Comparison of ENCODE assay signal across 8 mouse cellular contexts in the genomic region with DNA sequence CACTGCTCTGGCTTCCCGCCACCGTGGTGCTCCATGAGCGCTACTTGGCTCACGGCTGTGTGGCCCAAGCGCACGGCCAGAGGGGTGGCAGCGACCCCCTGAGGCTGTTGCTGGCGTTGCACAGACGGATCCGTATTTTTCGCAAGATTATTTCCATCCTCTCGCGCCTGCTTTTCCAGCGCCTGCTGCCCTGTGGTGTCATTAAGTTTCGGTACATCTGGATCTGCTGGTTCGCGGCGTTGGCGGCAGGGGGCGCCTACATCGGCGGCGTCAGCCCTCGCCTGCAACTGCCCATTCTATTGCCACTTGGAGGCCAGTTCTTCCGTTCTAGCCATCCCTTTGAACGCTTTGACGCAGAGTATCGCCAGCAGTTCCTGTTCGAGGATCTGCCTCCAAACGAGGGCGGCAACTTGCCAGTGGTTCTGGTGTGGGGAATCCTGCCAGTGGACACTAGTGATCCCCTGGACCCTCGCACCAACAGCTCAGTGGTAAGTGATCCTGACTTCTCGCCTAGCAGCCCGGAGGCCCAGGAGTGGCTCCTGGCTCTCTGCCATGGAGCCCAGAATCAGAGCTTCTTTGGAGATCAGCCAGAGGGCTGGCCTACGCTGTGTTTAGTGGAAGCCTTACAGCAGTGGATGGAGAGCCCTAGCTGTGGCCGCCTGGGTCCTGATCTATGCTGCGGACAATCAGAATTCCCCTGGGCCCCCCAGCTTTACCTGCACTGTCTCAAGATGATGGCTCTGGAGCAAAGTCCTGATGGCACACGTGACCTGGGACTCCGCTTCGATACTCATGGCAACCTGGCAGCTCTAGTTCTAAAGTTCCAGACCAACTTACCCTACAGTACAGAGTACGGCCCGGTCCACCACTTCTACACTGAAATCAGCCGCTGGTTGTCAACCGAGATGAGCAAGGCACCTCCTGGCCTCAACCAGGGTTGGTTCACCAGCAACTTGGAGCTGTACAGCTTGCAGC. TPM values are rescaled to one million over a fixed set of nuclear protein-coding genes. Genes with fewer than 3 reads are reported as not detected.
DNase-seq lines count a peak whose midpoint lies in the region; ATAC-seq and TF ChIP-seq lines count a peak whose summit lies in the region.

No protein-coding gene starts in this region.

- TF ChIP-seq POLR2A in cerebellum, adult 2 months (IDR thresholded peaks at IDR 0.05; ENCODE audit: borderline replicate concordance, insufficient read depth, low read length), result no peak

- intact Hi-C loops in heart, postnatal 25 days (cut with DNase I), result loop anchor here (1.0 kb wide), 1 partner anchor 92 kb away; no protein-coding TSS in a partner anchor

- H3K36me3 ChIP-seq in forebrain, embryonic 15.5 days, result peaks cover 5% of the 10 kb centered on the region; the same call in 1 of the 2 replicates
- H3K36me3 ChIP-seq in lung, postnatal 0 days (ENCODE audit: insufficient read depth, low read length), result no peaks in the 10 kb centered on the region

- TF ChIP-seq CTCF in cerebellum, adult 2 months (IDR thresholded peaks at IDR 0.05; ENCODE audit: borderline replicate concordance, insufficient read depth, low read depth, low read length), result peak; percentile 72
- peak; percentile 90 for TF ChIP-seq CTCF in lung, postnatal 0 days (IDR thresholded peaks at IDR 0.05)

- peak overlapping the region; percentile 8 for H3K4me3 ChIP-seq in cerebellum, adult 2 months (replicated peaks; ENCODE audit: insufficient read depth, low read depth, low read length)
- peak overlapping the region; percentile 13; the same call in 1 of the 2 replicates for H3K4me3 ChIP-seq in forebrain, embryonic 15.5 days
- H3K4me3 ChIP-seq in lung, postnatal 0 days (ENCODE audit: low read depth, low read length), result peak overlapping the region; percentile 8; the same call in 1 of the 2 replicates

- WGBS in cerebellum, adult 2 months, result 17% methylated on average over 44 of the region's 44 CpGs
- 23% methylated on average over 44 of the region's 44 CpGs for WGBS in forebrain, embryonic 15.5 days
- 17% methylated on average over 44 of the region's 44 CpGs for WGBS in lung, postnatal 0 days

- peaks cover 38% of the 10 kb centered on the region for H3K4me1 ChIP-seq in cerebellum, adult 2 months (ENCODE audit: control insufficient read depth, insufficient read depth, low read length)
- H3K4me1 ChIP-seq in forebrain, embryonic 15.5 days, result peaks cover 18% of the 10 kb centered on the region
- peaks cover 8% of the 10 kb centered on the region; the same call in 1 of the 2 replicates for H3K4me1 ChIP-seq in lung, postnatal 0 days (ENCODE audit: insufficient read depth, low read depth, low read length)

- H3K9ac ChIP-seq in forebrain, embryonic 15.5 days (replicated peaks), result no peak overlapping the region; the same call in 1 of the 2 replicates
- no peak overlapping the region for H3K9ac ChIP-seq in lung, postnatal 0 days (replicated peaks; ENCODE audit: low read depth)

- no peaks in the 10 kb centered on the region for H3K9me3 ChIP-seq in forebrain, embryonic 15.5 days
- H3K9me3 ChIP-seq in lung, postnatal 0 days (ENCODE audit: low read length), result no peaks in the 10 kb centered on the region

- TF ChIP-seq EP300 in lung, postnatal 0 days (IDR thresholded peaks at IDR 0.05), result no peak

- ATAC-seq in forebrain, embryonic 15.5 days (replicated peaks), result peak; percentile 57; the same call in 1 of the 2 replicates
- ATAC-seq in lung, postnatal 0 days, result peak; percentile 88

- DNase-seq in ZHBTc4 (ENCODE audit: low read depth, low spot score), result peak; percentile 94
- DNase-seq in cerebellum, adult 2 months, result peak; percentile 84 to 86
- DNase-seq in heart, postnatal 25 days (ENCODE audit: low spot score), result peak; percentile 40
- peak; percentile 80 to 81 for DNase-seq in layer of hippocampus, postnatal 10 days (ENCODE audit: low spot score in 2 of 2)
- DNase-seq in lung, postnatal 0 days (ENCODE audit: low spot score), result peak; percentile 89
- DNase-seq in ovary, postnatal 36 days (ENCODE audit: low spot score), result peak; percentile 75
- DNase-seq in yolk sac, embryonic 10.5 days (ENCODE audit: low spot score), result peak; percentile 49

- H3K27ac ChIP-seq in cerebellum, adult 2 months (ENCODE audit: insufficient read depth, low read length), result no peak overlapping the region; the same call in 1 of the 2 replicates
- H3K27ac ChIP-seq in forebrain, embryonic 15.5 days (replicated peaks), result no peak overlapping the region
- no peak overlapping the region for H3K27ac ChIP-seq in lung, postnatal 0 days (ENCODE audit: low read length)

- H3K4me2 ChIP-seq in forebrain, embryonic 15.5 days (replicated peaks), result peak overlapping the region; percentile 34
- peak overlapping the region; percentile 45 for H3K4me2 ChIP-seq in lung, postnatal 0 days (replicated peaks; ENCODE audit: low read depth, low read length)

- no peaks in the 10 kb centered on the region for H3K27me3 ChIP-seq in cerebellum, adult 2 months (ENCODE audit: control insufficient read depth, insufficient read depth, low read length)
- no peaks in the 10 kb centered on the region for H3K27me3 ChIP-seq in forebrain, embryonic 15.5 days
- H3K27me3 ChIP-seq in lung, postnatal 0 days (replicated peaks; ENCODE audit: insufficient read depth, low read length), result no peaks in the 10 kb centered on the region

RNA-seq across cellular contexts. Expression of gene Disp2, which starts 11.3 kb away (rescaled TPM):
- 212 and 227 TPM in 2 replicates for polyA plus RNA-seq in cerebellum, adult 2 months (2012; rRNA removed)
- 24.2 and 25.8 TPM in 2 replicates for polyA plus RNA-seq in forebrain, embryonic 15.5 days (2015; fragmentation: Nextera tagmentation; extraction: Ambion mirVana)
- under 1 TPM in 1 of 2 experiments, not detected in 1; 0.03 TPM for total RNA-seq in heart, postnatal 25 days (2021)
- total RNA-seq in layer of hippocampus, postnatal 10 days (2021), result 100 to 1,000 TPM; 191 to 195 TPM
- 0.95 and 1.1 TPM in 2 replicates for polyA plus RNA-seq in lung, postnatal 0 days (2015; fragmentation: Nextera tagmentation; extraction: Ambion mirVana)

RNA-seq across cellular contexts. Expression of gene Phgr1, which starts 18.3 kb away (rescaled TPM):
- polyA plus RNA-seq in cerebellum, adult 2 months (2012; rRNA removed), result not detected in 2 replicates
- not detected in 2 replicates for polyA plus RNA-seq in forebrain, embryonic 15.5 days (2015; fragmentation: Nextera tagmentation; extraction: Ambion mirVana)
- total RNA-seq in heart, postnatal 25 days (2021), result not detected
- not detected for total RNA-seq in layer of hippocampus, postnatal 10 days (2021)
- polyA plus RNA-seq in lung, postnatal 0 days (2015; fragmentation: Nextera tagmentation; extraction: Ambion mirVana), result 11.9 and 13.6 TPM in 2 replicates

RNA-seq across cellular contexts. Expression of gene Knstrn, which starts 23.0 kb away (rescaled TPM):
- polyA plus RNA-seq in cerebellum, adult 2 months (2012; rRNA removed), result 1.6 and 2.1 TPM in 2 replicates
- polyA plus RNA-seq in forebrain, embryonic 15.5 days (2015; fragmentation: Nextera tagmentation; extraction: Ambion mirVana), result 59.0 and 69.4 TPM in 2 replicates
- 1 to 10 TPM; 1.4 to 1.6 TPM for total RNA-seq in heart, postnatal 25 days (2021)
- 1 to 10 TPM; 5.4 to 5.6 TPM for total RNA-seq in layer of hippocampus, postnatal 10 days (2021)
- 4.9 and 9.0 TPM in 2 replicates for polyA plus RNA-seq in lung, postnatal 0 days (2015; fragmentation: Nextera tagmentation; extraction: Ambion mirVana)

RNA-seq across cellular contexts. Expression of gene Ccdc9b, which starts 28.4 kb away (rescaled TPM):
- polyA plus RNA-seq in cerebellum, adult 2 months (2012; rRNA removed), result 8.3 and 8.5 TPM in 2 replicates
- polyA plus RNA-seq in forebrain, embryonic 15.5 days (2015; fragmentation: Nextera tagmentation; extraction: Ambion mirVana), result 1.3 and 1.6 TPM in 2 replicates
- 10 to 100 TPM; 23.0 to 24.2 TPM for total RNA-seq in heart, postnatal 25 days (2021)
- total RNA-seq in layer of hippocampus, postnatal 10 days (2021), result 1 to 10 TPM; 2.4 to 2.6 TPM
- 4.3 and 4.7 TPM in 2 replicates for polyA plus RNA-seq in lung, postnatal 0 days (2015; fragmentation: Nextera tagmentation; extraction: Ambion mirVana)

RNA-seq across cellular contexts. Expression of gene Inafm2, which starts 45.3 kb away (rescaled TPM):
- 21.8 and 22.0 TPM in 2 replicates for polyA plus RNA-seq in cerebellum, adult 2 months (2012; rRNA removed)
- 25.3 and 27.2 TPM in 2 replicates for polyA plus RNA-seq in forebrain, embryonic 15.5 days (2015; fragmentation: Nextera tagmentation; extraction: Ambion mirVana)
- total RNA-seq in heart, postnatal 25 days (2021), result 10 to 100 TPM; 26.7 to 32.4 TPM
- 10 to 100 TPM; 31.7 to 33.4 TPM for total RNA-seq in layer of hippocampus, postnatal 10 days (2021)
- 34.5 and 35.9 TPM in 2 replicates for polyA plus RNA-seq in lung, postnatal 0 days (2015; fragmentation: Nextera tagmentation; extraction: Ambion mirVana)

Comparison
In these comparisons a context has a peak if more than half of its experiments do, and no peak if none do; other contexts are left out.
1. DNase-seq: peak in every context shown above with its lines; median percentile 94 in ZHBTc4; 89 in lung, postnatal 0 days; 85 in cerebellum, adult 2 months; 80 in layer of hippocampus, postnatal 10 days; 75 in ovary, postnatal 36 days; 49 in yolk sac, embryonic 10.5 days; 40 in heart, postnatal 25 days.
2. RNA of gene Disp2, which starts 11.3 kb away (polyA plus RNA-seq): 212 to 227 TPM in cerebellum, adult 2 months and 24.2 to 25.8 TPM in forebrain, embryonic 15.5 days; 0.95 to 1.1 TPM in lung, postnatal 0 days; every median in the first group is over 10 times any median in the second.
3. RNA of gene Phgr1, which starts 18.3 kb away (polyA plus RNA-seq): 11.9 to 13.6 TPM in lung, postnatal 0 days; not detected in cerebellum, adult 2 months and not detected in forebrain, embryonic 15.5 days; every median in the first group is over 10 times any median in the second.
4. Peak in every context shown above with its lines, with median percentiles within 50 percentile points of each other: H3K4me3 ChIP-seq.